In the genomic region with DNA sequence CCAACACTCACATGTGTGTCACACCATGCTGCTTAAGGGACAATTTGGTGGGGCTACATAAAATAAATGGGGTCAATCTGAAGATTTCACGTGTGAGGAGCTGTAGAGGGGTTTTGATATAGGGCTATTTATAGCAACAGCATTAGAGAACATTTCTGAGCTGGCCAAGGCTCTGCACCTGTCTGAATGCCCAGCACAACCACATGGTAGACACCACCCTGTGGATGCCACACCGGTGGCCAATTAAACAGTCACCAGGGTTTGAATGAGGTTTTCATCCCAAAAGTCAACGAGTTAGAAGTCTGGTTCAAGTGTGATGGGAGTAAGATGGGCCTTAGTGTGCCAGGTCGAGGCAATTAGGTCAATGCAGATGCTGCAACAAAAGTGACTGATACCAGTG, we compare ENCODE assay signal across 16 mouse cellular contexts.
"Had no signal": no experiment of that assay in that cellular context is flagged by ENCODE, and none has a peak within 500 bp of the region (broad histone marks: within the 10 kb centered on the region; RNA-seq: fewer than 3 reads in every experiment).

No protein-coding gene starts in this region.

- H3K27me3 ChIP-seq: neural tube, embryonic 13.5 days; neural tube, embryonic 15.5 days; stomach, embryonic 15.5 days had no signal

- H3K4me3 ChIP-seq: neural tube, embryonic 13.5 days; neural tube, embryonic 15.5 days; stomach, embryonic 15.5 days had no signal

- H3K36me3 ChIP-seq: neural tube, embryonic 13.5 days; neural tube, embryonic 15.5 days; stomach, embryonic 15.5 days had no signal

- H3K9ac ChIP-seq: neural tube, embryonic 13.5 days; neural tube, embryonic 15.5 days; stomach, embryonic 15.5 days had no signal

- H3K4me1 ChIP-seq: neural tube, embryonic 15.5 days; stomach, embryonic 15.5 days had no signal

- H3K27ac ChIP-seq: neural tube, embryonic 13.5 days; neural tube, embryonic 15.5 days; stomach, embryonic 15.5 days; stomach, postnatal 0 days had no signal

- H3K9me3 ChIP-seq: neural tube, embryonic 13.5 days; neural tube, embryonic 15.5 days; stomach, embryonic 15.5 days had no signal

- H3K4me2 ChIP-seq: neural tube, embryonic 13.5 days; neural tube, embryonic 15.5 days; stomach, embryonic 15.5 days had no signal

- DNase-seq: retina, postnatal 1 day; right cerebral cortex, adult 18-20 months; right cerebral cortex, postnatal 14 days; right cerebral cortex, postnatal 25 days; right cerebral cortex, postnatal 4 days; spleen, adult 18-20 months; thymus, adult 18-20 months; thymus, adult 2 months; thymus, postnatal 14 days; thymus, postnatal 25 days; thymus, postnatal 36 days; thymus, postnatal 4 days had no signal
